10 mouse cellular contexts compared by ENCODE assay signal in genomic region chr7:29364052-29364451, GRCm38 (mm10).
DNase-seq lines count a peak whose midpoint lies in the region; ATAC-seq and TF ChIP-seq lines count a peak whose summit lies in the region.
"Had no signal": no experiment of that assay in that cellular context is flagged by ENCODE, and none has a peak within 500 bp of the region (broad histone marks: within the 10 kb centered on the region; RNA-seq: fewer than 3 reads in every experiment).

No protein-coding gene starts in this region.

- no peaks in the 10 kb centered on the region for H3K4me1 ChIP-seq in kidney, postnatal 0 days (replicated peaks; ENCODE audit: insufficient read depth, low read length)

- intact Hi-C loops in left cerebral cortex, postnatal 4 days (cut with DNase I): loop anchor here (10.0 kb wide), 1 partner anchor 59 kb away; the partner anchor contains the start of gene Dpf1

- no peaks in the 10 kb centered on the region for H3K27me3 ChIP-seq in kidney, postnatal 0 days (ENCODE audit: insufficient read depth, low read length)
- H3K27me3 ChIP-seq: embryonic facial prominence, embryonic 13.5 days; limb, embryonic 12.5 days had no signal

- no peak overlapping the region for H3K9ac ChIP-seq in kidney, postnatal 0 days (ENCODE audit: low read depth, low read length)
- H3K9ac ChIP-seq: limb, embryonic 12.5 days had no signal

- no peak for ATAC-seq in kidney, postnatal 0 days (replicated peaks; ENCODE audit: low FRiP score, low read depth)
- peak; percentile 66 for ATAC-seq in megakaryocyte-erythroid progenitor cell, adult 5-6 weeks (replicated peaks; ENCODE audit: low FRiP score, low TSS enrichment, poor library complexity, severe bottlenecking)
- ATAC-seq in inflammation-experienced regulatory T-cells, adult 6 months: no peak

- no peak overlapping the region for H3K4me2 ChIP-seq in kidney, postnatal 0 days (ENCODE audit: low read length)
- H3K4me2 ChIP-seq: embryonic facial prominence, embryonic 13.5 days; limb, embryonic 12.5 days had no signal

- H3K9me3 ChIP-seq in kidney, postnatal 0 days (replicated peaks; ENCODE audit: low read length): no peaks in the 10 kb centered on the region
- H3K9me3 ChIP-seq: embryonic facial prominence, embryonic 13.5 days; limb, embryonic 12.5 days had no signal

- H3K27ac ChIP-seq in kidney, postnatal 0 days: no peak overlapping the region
- H3K27ac ChIP-seq: embryonic facial prominence, embryonic 13.5 days; limb, embryonic 12.5 days had no signal

- peak; percentile 71 for TF ChIP-seq CTCF in kidney, postnatal 0 days (IDR thresholded peaks at IDR 0.05; ENCODE audit: low read depth)

- H3K36me3 ChIP-seq in kidney, postnatal 0 days (ENCODE audit: insufficient read depth, low read length): peaks cover 16% of the 10 kb centered on the region; the same call in 1 of the 2 replicates

- no peak overlapping the region for H3K4me3 ChIP-seq in kidney, postnatal 0 days (replicated peaks; ENCODE audit: low read depth, low read length)
- H3K4me3 ChIP-seq: embryonic facial prominence, embryonic 13.5 days; limb, embryonic 12.5 days had no signal

- peak; percentile 55 for DNase-seq in left cerebral cortex, adult 11 months (ENCODE audit: low spot score)
- DNase-seq in left cerebral cortex, postnatal 4 days: no peak
- peak; percentile 59 to 66 for DNase-seq in adrenal gland, adult 18-20 months (ENCODE audit: low spot score in 2 of 2)
- peak; percentile 67 for DNase-seq in embryo, embryonic 10.5 days (ENCODE audit: low spot score)
- DNase-seq in kidney, postnatal 0 days (ENCODE audit: low spot score): peak; percentile 57
- DNase-seq in thymus, postnatal 0 days (ENCODE audit: low spot score): peak; percentile 42

- 27% methylated on average over 4 of the region's 4 CpGs for WGBS in kidney, postnatal 0 days
